Mouse (Mus musculus) embryonic facial prominence, embryonic 10.5 days (tissue): ENCODE results near the gene Pias1. TPM values are rescaled to one million over a fixed set of nuclear protein-coding genes. Genes with fewer than 3 reads are reported as not detected.

ENCODE experiments used
- DNase-seq: peaks from one replicate; pipeline ENCODE4 v3.0.0-alpha.2; 2017; ENCODE audit warnings: low spot score
- H3K27ac ChIP-seq: fragments of 300-500 bp; sonication (generic); replicated peaks from 2 replicates; pipeline ENCODE4 v1.5.1; 2016; ENCODE audit warnings: mild to moderate bottlenecking
- H3K27me3 ChIP-seq: fragments of 300-500 bp; sonication (generic); replicated peaks from 2 replicates; pipeline ENCODE4 v1.6.1; 2016; ENCODE audit warnings: low read depth, mild to moderate bottlenecking; ENCODE audit not compliant: poor library complexity, severe bottlenecking
- H3K36me3 ChIP-seq: fragments of 300-500 bp; sonication (generic); replicated peaks from 2 replicates; pipeline ENCODE4 v1.6.1; 2016; ENCODE audit warnings: mild to moderate bottlenecking, moderate library complexity
- H3K4me1 ChIP-seq: fragments of 300-500 bp; sonication (generic); 2 replicates; pipeline ENCODE4 v1.6.1; 2016
- H3K4me3 ChIP-seq: fragments of 300-500 bp; sonication (generic); 2 replicates; pipeline ENCODE4 v1.5.1; 2016; ENCODE audit warnings: mild to moderate bottlenecking, moderate library complexity
- H3K9me3 ChIP-seq: fragments of 300-500 bp; sonication (generic); 2 replicates; pipeline ENCODE4 v1.6.1; 2016; ENCODE audit warnings: mild to moderate bottlenecking
- WGBS: fragments of 180-500 bp; shearing (Covaris S2); methylation state at CpG from one replicate; pipeline ENCODE4 v1.1.7; 2016; 5-methylcytosine and 5-hydroxymethylcytosine counted together
- polyA plus RNA-seq: library from polyadenylated mRNA; unstranded; fragments of >200 nt; fragmentation: Nextera tagmentation; extraction: Ambion mirVana; gene quantifications from 2 replicates; pipeline ENCODE4 v1.2.1, GENCODE M21; 2016

The Pias1 gene
- polyA plus RNA-seq, 1 experiment from 2014 or later: 52.1 TPM

- Histone ChIP-seq H3K4me3 (no peak overlapping the region), H3K9me3 (no peaks in the 10 kb centered on the region), H3K36me3 (no peaks in the 10 kb centered on the region), H3K27ac (no peak overlapping the region), H3K27me3 (no peaks in the 10 kb centered on the region), H3K4me1 (0 out of 2 replicates have a peak, but pooled peaks cover 3% of the 10 kb centered on the region)
- DNase-seq: no peak
- WGBS: 80% methylated on average over 2 of the region's 2 CpGs
Measured at GRCm38 (mm10) chr9:62934700-62935400, 52.9 kb downstream of the Pias1 start.

DNA sequence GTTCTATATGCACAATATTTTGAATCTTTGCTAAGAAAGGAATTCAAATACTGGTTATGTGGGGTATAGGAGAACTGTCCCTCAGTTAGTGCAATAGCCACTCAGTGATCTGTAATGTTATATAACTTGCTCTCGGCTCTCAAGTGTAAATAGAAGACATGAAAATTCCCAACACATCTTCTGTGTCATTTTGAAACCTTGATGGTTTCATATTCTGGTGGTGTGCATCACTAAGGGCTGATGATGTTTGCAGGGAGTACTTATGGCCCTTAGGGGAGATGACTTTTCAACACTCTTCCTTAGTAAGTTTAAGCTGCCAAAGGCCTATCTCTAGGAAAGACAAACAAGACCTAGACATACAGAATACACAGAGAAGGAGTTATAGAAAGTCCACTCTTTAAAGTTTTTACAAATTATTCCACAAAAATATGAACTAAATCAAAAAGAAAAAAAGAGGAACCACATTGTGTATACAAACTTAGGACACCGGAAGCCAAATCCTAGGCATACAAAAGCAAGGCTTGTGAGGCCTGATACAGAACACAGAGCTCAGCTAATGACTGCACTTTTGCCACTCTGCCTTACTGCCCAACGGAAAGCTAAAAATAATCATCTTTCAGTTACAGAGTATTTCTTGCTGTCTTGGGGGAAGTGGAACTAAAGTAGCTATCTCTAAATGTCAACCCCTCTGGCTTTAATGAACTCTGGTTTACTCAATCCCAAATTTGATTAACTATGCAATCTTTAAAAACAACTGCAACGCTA is 55.0 kb downstream of the Pias1 start:
- H3K27me3 ChIP-seq: no peaks in the 10 kb centered on the region
- DNase-seq: no peak
- H3K4me3 ChIP-seq: no peak overlapping the region
- no peaks in the 10 kb centered on the region for H3K4me1 ChIP-seq
- 86% methylated on average over 4 of the region's 4 CpGs for WGBS
- H3K36me3 ChIP-seq: peaks cover 6% of the 10 kb centered on the region; the same call in 1 of the 2 replicates
- H3K27ac ChIP-seq: no peak overlapping the region
- H3K9me3 ChIP-seq: no peaks in the 10 kb centered on the region

DNA sequence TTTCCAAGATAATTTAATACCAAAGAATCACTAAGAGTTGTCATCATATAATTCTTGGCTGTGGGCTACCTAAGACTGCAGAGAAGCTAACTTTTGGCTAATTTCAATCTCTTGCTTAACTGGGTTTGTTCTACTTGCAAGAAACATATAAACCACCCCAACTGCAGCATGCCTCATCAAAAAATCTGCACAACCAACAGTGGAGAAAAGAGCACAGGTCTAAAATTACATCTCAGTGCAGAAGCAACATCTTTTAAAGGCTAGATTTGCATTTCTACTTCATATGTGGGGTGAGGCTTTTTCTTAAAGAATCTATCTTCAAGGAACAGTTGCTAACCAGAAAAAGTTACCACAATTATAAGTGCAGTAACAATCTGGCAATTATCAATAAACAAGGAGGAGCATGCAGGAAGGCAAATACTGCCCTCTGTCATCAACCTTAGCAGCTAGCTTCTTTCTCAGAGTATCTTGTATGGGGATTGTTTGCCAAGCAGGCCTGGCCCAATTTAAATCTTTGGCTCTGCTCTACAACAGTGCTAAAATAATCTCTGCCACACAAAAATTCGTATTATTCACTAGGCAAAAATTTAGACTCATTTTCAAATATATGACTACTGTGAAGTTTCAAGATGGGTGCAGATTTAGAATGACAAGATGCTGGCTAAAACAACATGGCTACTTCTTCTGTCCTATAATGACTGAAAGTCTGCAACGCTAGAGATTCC is 62.7 kb downstream of the Pias1 start:
- Histone ChIP-seq H3K9me3 (no peaks in the 10 kb centered on the region), H3K27me3 (no peaks in the 10 kb centered on the region), H3K4me1 (no peaks in the 10 kb centered on the region), H3K27ac (no peak overlapping the region), H3K36me3 (peaks cover 14% of the 10 kb centered on the region), H3K4me3 (no peak overlapping the region)
- no peak for DNase-seq
- 90% methylated on average over 2 of the region's 2 CpGs for WGBS

DNA sequence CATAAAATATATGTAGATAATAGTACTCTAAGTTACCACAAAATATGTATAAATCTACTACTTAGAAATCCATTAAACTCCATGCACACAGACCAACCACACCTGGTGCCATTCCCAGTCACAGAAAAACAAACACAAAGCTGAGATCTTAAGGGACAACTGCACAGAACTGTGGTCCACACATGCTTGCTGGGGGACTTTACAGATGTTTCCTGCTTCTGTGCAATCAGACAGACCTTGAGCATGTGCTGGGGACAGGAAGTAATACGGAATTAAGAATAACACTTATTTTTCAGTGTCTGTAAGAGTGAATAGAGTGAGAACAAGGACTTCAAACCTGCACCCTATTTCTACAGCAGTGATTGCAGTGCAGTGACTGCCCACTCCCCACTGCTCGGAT is 66.8 kb downstream of the Pias1 start:
- DNase-seq: no peak
- 74% methylated on average over 2 of the region's 2 CpGs for WGBS
- peaks cover 5% of the 10 kb centered on the region; the same call in 1 of the 2 replicates for H3K9me3 ChIP-seq
- H3K27me3 ChIP-seq: no peaks in the 10 kb centered on the region
- no peak overlapping the region for H3K4me3 ChIP-seq
- no peak overlapping the region for H3K27ac ChIP-seq
- H3K4me1 ChIP-seq: no peaks in the 10 kb centered on the region
- H3K36me3 ChIP-seq: peaks cover 38% of the 10 kb centered on the region

- DNase-seq: no peak
- no peaks in the 10 kb centered on the region for H3K27me3 ChIP-seq
- peaks cover 62% of the 10 kb centered on the region for H3K36me3 ChIP-seq
- no peak overlapping the region for H3K4me3 ChIP-seq
- H3K9me3 ChIP-seq: peaks cover 10% of the 10 kb centered on the region; the same call in 1 of the 2 replicates
- no peak overlapping the region for H3K27ac ChIP-seq
- H3K4me1 ChIP-seq: no peaks in the 10 kb centered on the region
- 98% methylated on average over 1 of the region's 1 CpGs for WGBS
Measured at GRCm38 (mm10) chr9:62917059-62917458, 70.7 kb downstream of the Pias1 start.

GRCm38 (mm10) chr9:62913390-62914069 is 74.2 kb downstream of the Pias1 start:
- no peak for DNase-seq
- peaks cover 5% of the 10 kb centered on the region; the same call in 1 of the 2 replicates for H3K4me1 ChIP-seq
- WGBS: 87% methylated on average over 5 of the region's 5 CpGs

GRCm38 (mm10) chr9:62905039-62905438 is 82.7 kb downstream of the Pias1 start:
- 94% methylated on average over 8 of the region's 8 CpGs for WGBS
- H3K4me3 ChIP-seq: no peak overlapping the region
- H3K4me1 ChIP-seq: peaks cover 8% of the 10 kb centered on the region
- no peak overlapping the region for H3K27ac ChIP-seq
- H3K27me3 ChIP-seq: no peaks in the 10 kb centered on the region
- H3K9me3 ChIP-seq: no peaks in the 10 kb centered on the region
- no peak for DNase-seq
- peaks cover 51% of the 10 kb centered on the region for H3K36me3 ChIP-seq

More at GRCm38 (mm10) chr9:62913390-62914069, 74.2 kb downstream of the Pias1 start:
- H3K27ac ChIP-seq: no peak overlapping the region
- peaks cover 10% of the 10 kb centered on the region; the same call in 1 of the 2 replicates for H3K9me3 ChIP-seq
- no peak overlapping the region for H3K4me3 ChIP-seq
- peaks cover 70% of the 10 kb centered on the region for H3K36me3 ChIP-seq
- no peaks in the 10 kb centered on the region for H3K27me3 ChIP-seq

DNA sequence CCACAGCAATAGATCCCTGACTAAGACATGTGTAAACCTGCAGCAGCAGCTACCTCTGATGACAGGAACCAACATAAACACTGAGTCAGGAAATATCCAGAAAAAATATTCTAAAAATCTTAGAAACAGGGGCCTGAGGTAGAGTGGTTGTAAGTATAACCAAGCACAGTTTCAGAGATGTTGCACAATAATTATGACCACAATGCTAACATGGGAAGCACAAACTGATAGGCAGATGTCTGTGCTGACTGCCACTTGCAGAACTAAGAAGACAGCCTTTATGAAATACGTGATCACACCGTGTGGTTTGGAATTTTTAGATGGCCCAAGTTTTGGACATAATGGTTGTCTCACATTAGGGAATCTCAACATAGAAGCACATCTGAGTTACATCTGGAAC is 83.9 kb downstream of the Pias1 start:
- Histone ChIP-seq H3K27me3 (no peaks in the 10 kb centered on the region), H3K4me3 (no peak overlapping the region), H3K4me1 (peaks cover 4% of the 10 kb centered on the region; the same call in 1 of the 2 replicates), H3K36me3 (peaks cover 45% of the 10 kb centered on the region), H3K27ac (no peak overlapping the region), H3K9me3 (no peaks in the 10 kb centered on the region)
- WGBS: 96% methylated on average over 2 of the region's 2 CpGs
- no peak for DNase-seq

DNA sequence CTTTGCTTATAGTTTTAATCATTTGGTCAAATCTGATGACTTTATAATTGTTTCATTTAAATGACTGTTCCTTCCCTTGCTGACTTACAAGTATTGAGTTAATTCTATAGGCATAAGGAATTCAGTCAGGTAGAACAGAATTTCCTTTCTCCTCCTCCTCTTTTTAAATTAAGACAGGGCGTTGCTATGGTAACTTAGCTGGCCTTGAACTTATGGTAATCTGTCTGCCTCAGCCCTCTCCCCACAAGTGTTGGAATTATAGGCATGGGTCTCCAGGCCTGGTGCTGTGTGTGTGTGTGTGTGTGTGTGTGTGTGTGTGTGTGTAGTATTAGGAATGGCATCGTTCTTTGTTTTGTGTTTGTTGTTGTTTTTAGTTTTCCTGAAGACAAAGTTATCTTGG is 86.0 kb downstream of the Pias1 start:
- 93% methylated on average over 2 of the region's 2 CpGs for WGBS
- Histone ChIP-seq H3K36me3 (peaks cover 43% of the 10 kb centered on the region), H3K4me1 (peaks cover 4% of the 10 kb centered on the region; the same call in 1 of the 2 replicates), H3K9me3 (no peaks in the 10 kb centered on the region), H3K27ac (no peak overlapping the region), H3K4me3 (no peak overlapping the region), H3K27me3 (no peaks in the 10 kb centered on the region)
- no peak for DNase-seq

DNA sequence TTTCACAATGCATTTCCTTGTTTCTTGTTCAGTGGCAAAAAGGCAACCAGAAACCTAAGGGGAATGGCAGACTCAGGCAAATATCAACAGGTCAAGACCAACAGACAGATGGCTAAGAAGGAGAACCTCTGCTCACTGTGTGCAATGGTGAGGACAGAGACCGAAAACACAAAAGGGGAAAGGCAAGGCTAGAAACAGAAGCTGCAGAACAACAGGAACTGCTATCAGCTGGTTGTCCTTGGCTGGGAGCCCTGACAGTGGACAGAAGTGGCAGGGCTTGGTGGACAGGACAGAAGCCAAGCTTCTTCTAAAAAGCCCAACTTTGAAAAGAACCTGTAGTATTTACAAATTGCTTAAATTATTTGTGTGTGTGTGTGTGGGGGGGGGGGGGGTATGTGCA is 93.2 kb downstream of the Pias1 start:
- H3K27me3 ChIP-seq: no peaks in the 10 kb centered on the region
- peaks cover 56% of the 10 kb centered on the region for H3K36me3 ChIP-seq
- DNase-seq: no peak
- H3K9me3 ChIP-seq: no peaks in the 10 kb centered on the region
- H3K27ac ChIP-seq: no peak overlapping the region
- H3K4me3 ChIP-seq: no peak overlapping the region
- WGBS: 82% methylated on average over 1 of the region's 1 CpGs
- H3K4me1 ChIP-seq: no peaks in the 10 kb centered on the region

- Histone ChIP-seq H3K27me3 (no peaks in the 10 kb centered on the region), H3K4me1 (0 out of 2 replicates have a peak, but pooled peaks cover 6% of the 10 kb centered on the region), H3K4me3 (no peak overlapping the region), H3K9me3 (no peaks in the 10 kb centered on the region), H3K27ac (no peak overlapping the region), H3K36me3 (peaks cover 64% of the 10 kb centered on the region)
- DNase-seq: no peak
- WGBS: 82% methylated on average over 12 of the region's 12 CpGs
Measured at GRCm38 (mm10) chr9:62881871-62882270, 105.9 kb downstream of the Pias1 start.

- 87% methylated on average over 2 of the region's 2 CpGs for WGBS
Measured at GRCm38 (mm10) chr9:62877825-62878224, 109.9 kb downstream of the Pias1 start.

More at GRCm38 (mm10) chr9:62877825-62878224, 109.9 kb downstream of the Pias1 start:
- Histone ChIP-seq H3K27me3 (no peaks in the 10 kb centered on the region), H3K36me3 (peaks cover 27% of the 10 kb centered on the region), H3K4me3 (no peak overlapping the region), H3K27ac (no peak overlapping the region), H3K9me3 (no peaks in the 10 kb centered on the region), H3K4me1 (peaks cover 8% of the 10 kb centered on the region; the same call in 1 of the 2 replicates)
- DNase-seq: no peak
